In the genomic region with DNA sequence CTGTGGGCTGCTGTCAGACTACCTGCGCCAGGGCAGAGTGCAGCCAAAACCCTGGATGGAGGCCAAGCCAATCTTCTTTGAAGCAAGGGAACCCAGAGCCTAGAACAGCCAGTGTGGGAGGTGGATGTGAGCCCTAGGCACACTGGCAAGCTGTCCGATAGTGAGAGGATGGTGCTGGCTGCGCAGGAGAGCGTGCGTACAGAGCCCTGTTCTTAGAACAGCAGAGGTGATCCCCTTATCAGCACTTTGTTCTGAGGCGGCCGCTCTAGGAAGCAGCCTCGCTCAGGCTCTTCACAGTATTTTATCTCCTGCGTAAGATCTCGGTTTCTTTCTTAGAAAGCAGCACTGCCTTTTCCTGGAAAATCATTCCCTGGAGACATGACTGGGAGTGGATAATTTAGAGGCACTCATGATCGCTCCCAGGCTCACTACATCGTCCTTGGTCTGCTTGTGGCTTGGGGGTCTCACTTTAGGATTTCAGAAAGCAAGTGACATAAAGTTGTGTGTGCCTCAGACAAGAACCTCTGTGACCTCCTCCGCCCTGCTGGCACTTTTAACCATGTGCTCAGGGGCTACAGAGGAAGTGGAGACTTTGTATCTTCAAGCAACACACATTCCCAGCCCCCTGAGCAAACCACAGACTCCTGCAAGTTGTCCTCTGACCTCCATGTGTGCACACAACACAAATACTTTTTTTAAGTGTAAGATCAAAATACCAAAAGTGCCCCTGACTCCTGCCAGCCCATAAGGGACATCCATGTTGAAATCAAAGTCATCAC, we compare ENCODE assay signal across 8 mouse cellular contexts.
A peak's percentile ranks its signal among the peaks of the same experiment; 100 is the strongest.
DNase-seq lines count a peak whose midpoint lies in the region; ATAC-seq lines count a peak whose summit lies in the region.

No protein-coding gene starts in this region.

- no peaks in the 10 kb centered on the region for H3K36me3 ChIP-seq in kidney, embryonic 16.5 days (ENCODE audit: insufficient read depth, low read length)
- H3K36me3 ChIP-seq in stomach, embryonic 15.5 days: no peaks in the 10 kb centered on the region

- H3K27me3 ChIP-seq in kidney, embryonic 16.5 days (ENCODE audit: insufficient read depth, low read length): no peaks in the 10 kb centered on the region
- H3K27me3 ChIP-seq in stomach, embryonic 15.5 days (replicated peaks): no peaks in the 10 kb centered on the region

- no peak overlapping the region for H3K4me2 ChIP-seq in kidney, embryonic 16.5 days (replicated peaks; ENCODE audit: low read depth, low read length)
- H3K4me2 ChIP-seq in stomach, embryonic 15.5 days: no peak overlapping the region

- peak; percentile 26 for DNase-seq in heart, postnatal 4 days
- DNase-seq in heart, adult 8-10 months (ENCODE audit: low spot score): no peak
- peak; percentile 44 for DNase-seq in T-cell, adult 2 months (ENCODE audit: low spot score)
- DNase-seq in cerebellum, adult 18-20 months: no peak
- DNase-seq in urinary bladder, postnatal 4 days (ENCODE audit: low spot score in 2 of 2): no peak

- ATAC-seq in kidney, embryonic 16.5 days (ENCODE audit: low FRiP score, low TSS enrichment): no peak
- peak; percentile 56; the same call in 1 of the 2 replicates for ATAC-seq in stomach, embryonic 15.5 days (ENCODE audit: insufficient read depth, low FRiP score, low read depth)
- no peak for ATAC-seq in cerebellum, adult (ENCODE audit: insufficient number of reproducible peaks, low FRiP score, low TSS enrichment)

- no peak overlapping the region for H3K27ac ChIP-seq in kidney, embryonic 16.5 days (ENCODE audit: low read length)
- H3K27ac ChIP-seq in stomach, embryonic 15.5 days: no peak overlapping the region

- 61% methylated on average over 13 of the region's 13 CpGs for WGBS in kidney, embryonic 16.5 days
- WGBS in stomach, embryonic 15.5 days: 61% methylated on average over 13 of the region's 13 CpGs

- H3K4me1 ChIP-seq in kidney, embryonic 16.5 days (ENCODE audit: insufficient read depth, low read length): no peaks in the 10 kb centered on the region
- H3K4me1 ChIP-seq in stomach, embryonic 15.5 days: peaks cover 10% of the 10 kb centered on the region

- H3K4me3 ChIP-seq in kidney, embryonic 16.5 days (ENCODE audit: low read length): no peak overlapping the region
- no peak overlapping the region for H3K4me3 ChIP-seq in stomach, embryonic 15.5 days (replicated peaks)

- 0 out of 2 replicates have a peak overlapping the region, but pooled peaks have one; percentile 2 for H3K9ac ChIP-seq in kidney, embryonic 16.5 days (replicated peaks; ENCODE audit: low read length)
- H3K9ac ChIP-seq in stomach, embryonic 15.5 days: no peak overlapping the region

- H3K9me3 ChIP-seq in kidney, embryonic 16.5 days (ENCODE audit: low read length): no peaks in the 10 kb centered on the region
- no peaks in the 10 kb centered on the region for H3K9me3 ChIP-seq in stomach, embryonic 15.5 days

Comparison
In these comparisons a context has a peak if more than half of its experiments do, and no peak if none do; other contexts are left out.
1. DNase-seq: peak in heart, postnatal 4 days (single experiment) and T-cell, adult 2 months (single experiment); none in heart, adult 8-10 months (single experiment), cerebellum, adult 18-20 months (0 of 2) and urinary bladder, postnatal 4 days (0 of 2).